Mouse (Mus musculus): ENCODE measurements around the gene Ube2s. TPM values are rescaled to one million over a fixed set of nuclear protein-coding genes. Genes with fewer than 3 reads are reported as not detected.

Gene Ube2s
- total RNA-seq, 1 experiment from 2014 or later: 146 TPM

DNA sequence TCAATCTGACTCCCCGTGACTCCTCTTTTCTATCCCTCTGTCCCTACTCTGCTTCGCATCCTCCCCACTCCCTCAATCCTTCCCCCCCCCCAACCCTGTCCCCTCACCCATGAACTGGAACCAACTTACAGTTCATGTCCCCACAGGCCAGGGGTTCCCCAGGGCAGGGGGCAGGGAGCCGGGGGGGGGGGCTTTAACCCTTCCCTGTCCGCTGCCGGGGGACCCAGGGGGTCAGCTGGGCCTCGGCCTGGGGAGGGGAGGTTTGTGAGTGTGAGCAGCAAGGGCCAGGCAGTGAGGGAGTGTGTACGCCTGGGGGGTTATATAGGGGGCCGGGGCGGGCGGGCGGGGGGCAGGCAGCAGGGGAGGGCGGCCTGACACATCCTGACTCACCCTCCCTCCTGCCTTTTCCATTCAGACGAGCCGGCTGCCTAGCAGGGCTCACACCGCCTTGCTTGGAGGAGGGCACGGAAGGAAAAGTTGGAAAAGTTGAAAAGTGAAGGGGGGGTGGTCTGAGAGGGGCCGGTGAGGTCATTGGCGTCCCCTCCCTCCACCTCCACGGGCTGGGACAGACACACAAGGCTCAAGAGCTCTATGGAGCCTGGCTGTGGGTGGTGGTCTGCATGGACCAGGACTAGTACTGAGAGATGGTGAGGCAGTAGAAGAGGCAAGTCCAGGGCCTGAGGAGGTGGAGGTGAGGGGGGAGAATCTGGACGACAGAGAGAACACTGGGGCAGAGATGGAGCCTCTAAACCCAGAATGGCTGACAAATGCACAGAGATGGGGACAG lies 34.3 kb downstream of the Ube2s start:
- DNase-seq: no peak

DNA sequence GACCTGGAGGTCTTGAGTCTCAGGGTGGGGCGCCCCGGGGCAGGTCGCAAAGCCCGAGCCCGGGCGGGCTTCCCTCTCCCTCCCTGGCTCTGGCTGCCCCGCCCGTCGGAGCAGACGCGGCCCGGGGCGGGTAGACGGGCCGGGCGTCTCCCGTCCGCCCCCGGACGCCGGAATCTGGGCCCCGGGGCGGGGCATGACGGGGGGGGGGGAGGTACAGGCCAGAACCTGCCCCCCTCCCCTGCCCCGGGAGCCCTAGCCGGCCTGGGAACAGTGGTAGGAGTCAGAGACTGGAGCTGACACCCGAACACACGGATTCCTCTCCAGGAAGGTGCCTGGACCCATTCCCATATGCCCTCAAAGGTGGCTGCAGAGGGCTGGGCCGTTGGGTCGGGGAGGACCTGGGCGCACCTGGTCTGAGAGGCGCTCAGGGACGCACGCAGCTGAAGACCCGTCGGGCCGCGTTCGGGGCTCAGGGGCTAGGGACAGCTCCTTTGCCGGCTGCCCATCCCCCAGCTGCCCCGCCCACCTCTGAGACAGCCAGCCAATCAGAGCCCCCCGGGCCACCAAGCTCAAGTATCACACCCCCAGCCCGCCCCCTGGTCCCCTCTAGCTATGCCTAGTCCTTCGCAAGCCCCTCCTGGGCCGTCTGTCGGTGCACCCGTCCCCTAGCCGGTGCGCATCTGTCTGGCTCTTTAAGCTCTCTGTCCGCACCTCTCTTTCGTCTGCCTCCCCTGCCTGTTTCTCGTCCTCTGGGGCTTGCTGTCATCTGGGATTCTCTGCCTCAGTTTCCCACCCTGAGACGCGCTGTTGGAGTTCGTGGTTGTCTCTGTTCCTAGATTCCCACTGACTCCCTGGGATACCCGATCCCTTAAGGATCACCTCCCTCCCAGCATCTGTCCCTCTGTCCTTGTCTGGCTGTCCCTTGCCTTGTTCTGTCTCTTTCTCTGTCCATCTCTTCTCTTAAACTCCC lies 35.2 kb downstream of the Ube2s start:
- DNase-seq: peak; percentile 76

DNA sequence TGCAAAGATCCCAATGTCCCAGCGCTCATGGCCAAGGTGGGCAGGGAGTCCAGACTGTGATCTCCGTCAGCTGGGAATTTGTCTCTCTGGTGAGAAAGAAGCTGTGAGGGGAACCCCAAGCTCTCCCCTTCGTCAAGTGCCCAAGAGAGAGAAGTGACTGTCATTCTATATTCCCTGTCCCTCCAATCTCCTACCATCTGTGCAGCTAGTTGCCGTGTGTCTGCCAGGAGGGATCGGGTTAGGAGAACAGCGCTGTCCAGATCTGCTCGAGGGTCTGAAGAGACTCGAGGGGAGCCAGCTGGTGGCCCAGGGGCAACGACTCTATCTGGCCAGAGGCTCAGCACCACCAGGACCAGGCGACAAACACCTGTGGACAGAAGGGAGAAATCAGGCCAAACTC lies 36.3 kb downstream of the Ube2s start:
- no peak for DNase-seq

DNA sequence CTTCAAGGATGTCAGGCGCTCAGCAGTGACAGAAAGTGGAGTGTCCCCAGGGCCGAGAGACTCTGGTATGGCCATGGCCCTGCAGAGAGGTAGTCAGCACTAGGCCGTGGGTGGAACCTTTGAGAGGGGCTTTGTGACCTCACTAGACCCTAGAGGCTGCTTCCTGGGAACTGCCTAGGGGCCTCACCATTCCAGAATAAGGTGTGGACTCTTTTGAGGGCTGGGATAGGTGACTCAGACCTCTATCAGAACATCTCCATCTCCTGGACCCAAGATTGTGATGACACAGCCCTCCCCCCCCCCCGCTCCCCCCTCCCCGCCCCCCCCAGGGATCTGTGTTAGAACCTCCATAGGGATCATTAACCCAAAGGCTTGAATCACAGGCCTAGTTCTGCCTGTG lies 41.2 kb downstream of the Ube2s start, which contains the start of gene Fam71e2:
Gene Fam71e2, minus strand, starts transcription at position 101 of the 400 bp plus-strand sequence.
- no peak for DNase-seq

DNA sequence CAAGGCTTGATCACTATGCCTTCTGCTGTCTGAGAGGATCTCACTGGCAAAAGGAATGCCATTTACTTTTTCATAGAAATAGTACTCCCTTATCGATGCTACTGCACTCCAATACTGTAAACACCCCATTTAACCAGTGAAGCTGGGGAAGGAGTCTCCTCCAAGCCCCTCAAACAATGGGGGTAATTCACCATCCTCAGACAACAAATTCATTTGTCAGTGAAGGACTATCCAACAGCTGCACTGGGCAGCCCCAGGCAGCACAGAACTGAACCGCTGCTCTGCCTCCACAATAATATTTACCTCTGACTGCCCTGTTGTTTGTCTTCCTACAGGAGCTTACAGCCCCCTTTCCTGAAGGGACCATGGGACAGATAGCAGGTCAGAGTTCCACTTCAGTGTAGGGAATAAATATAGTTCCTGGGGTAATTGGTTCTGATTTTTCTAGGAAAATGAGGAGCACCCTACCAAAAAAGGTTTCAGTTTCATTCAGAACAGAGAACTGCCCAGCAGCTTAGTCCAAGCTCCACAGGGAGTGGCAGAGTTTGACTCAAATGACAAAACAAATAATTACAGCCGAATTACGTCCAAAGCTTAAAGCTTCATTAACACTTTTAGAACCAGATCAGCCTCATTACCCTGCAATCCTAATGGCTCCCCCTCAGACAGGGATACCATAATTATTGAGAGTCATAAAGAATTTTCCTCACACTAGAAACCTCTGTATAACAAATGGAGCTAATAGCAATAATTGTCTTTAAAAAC lies 47.3 kb downstream of the Ube2s start:
- no peak for DNase-seq

DNA sequence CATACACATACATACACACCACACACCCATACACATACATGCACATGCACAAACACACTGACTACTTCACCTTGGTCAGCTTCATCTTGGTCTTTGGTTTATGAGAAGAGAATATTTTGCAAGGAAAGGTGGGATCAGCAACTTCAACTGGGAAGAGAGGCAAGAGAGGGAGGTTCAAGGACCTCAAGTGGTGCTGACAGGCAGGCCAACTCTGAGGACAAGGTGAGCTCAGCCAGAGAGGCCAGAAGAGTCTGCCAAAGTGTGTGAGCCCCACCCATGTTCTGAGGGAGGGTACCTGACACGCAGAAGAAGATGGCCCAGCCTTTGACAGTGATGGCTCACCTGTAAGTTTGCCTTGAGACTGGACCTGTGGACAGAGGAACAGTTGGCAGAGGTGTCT lies 52.7 kb downstream of the Ube2s start:
- no peak for DNase-seq

DNA sequence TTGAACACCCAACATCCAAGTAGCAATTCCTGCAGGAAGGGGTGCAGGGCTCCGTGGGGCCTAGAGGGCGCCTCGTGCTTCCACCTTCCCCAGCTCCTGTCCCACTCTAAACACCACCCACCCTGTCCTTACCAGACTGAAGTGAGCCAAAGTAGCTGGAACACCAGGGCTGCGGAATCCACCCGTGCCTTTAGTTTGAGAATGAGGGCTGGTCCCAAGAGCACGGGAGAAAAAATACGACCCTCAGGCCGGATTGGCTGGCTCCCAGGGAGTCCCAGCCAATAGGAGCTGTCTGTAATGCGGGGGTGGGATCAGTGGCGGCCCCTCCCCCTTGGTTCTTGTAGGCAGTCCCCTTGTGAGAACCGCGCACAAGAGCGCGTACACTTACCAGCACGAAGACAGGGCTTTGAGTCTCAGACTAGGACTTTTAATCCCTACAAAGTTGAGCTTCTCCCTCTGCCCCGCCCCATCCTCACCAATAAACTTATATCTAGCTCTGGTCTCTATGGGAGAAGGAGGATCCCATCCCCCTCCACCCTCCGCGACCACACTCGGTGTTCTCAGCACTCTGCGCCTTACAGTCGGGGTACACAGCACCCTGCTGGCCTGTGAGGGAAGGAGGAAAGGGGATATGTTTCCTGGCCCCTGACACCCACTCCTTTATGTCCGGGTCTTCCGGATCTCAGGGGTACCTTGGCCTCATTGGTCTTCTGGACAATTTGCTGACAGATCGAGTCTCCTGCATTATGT lies 59.4 kb downstream of the Ube2s start, which contains the start of gene Cox6b2:
Gene Cox6b2, minus strand, starts transcription at position 274 of the 750 bp plus-strand sequence.
- DNase-seq: peak; percentile 91

DNA sequence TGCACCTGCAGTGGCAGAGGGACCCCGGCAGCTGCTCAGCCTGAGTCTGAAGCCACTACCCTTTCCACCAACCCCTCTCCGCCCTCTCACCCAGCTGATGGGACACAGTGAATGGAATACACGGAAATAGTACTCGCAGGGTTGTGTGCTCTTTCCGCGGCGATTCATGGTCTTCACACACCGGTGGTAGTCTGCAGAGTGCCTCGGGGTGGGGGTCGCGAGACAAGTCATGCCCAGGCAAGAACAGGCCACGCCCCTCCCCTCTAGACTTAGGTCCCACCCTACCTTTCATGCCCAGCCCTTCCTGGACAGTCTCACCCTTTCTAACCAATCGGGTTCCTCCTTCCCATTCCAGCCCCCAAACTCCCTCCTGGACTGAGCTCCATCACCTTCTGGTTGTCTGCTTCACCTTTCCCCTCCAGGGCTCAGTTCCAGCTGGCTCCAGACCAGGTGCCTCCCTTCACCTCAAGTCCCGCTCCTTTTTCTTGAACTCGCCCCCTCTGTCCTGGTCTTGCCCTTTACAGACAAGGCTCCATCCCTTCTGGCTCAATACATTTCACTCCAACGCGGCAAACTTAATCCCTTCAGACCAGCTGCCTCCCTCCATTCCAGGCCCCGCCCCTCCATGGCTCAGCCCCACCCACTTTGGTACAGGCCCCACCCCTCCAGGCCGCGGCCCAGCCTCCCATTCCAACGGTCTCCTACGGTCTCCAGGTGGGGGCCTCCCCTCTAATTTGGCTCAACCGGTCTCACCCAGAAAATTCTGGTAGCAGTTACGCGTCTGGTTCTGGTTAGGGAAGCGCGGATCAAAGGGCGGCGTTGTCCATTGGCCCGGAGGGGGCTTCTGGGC lies 60.2 kb downstream of the Ube2s start:
- peak; percentile 82 for DNase-seq

DNA sequence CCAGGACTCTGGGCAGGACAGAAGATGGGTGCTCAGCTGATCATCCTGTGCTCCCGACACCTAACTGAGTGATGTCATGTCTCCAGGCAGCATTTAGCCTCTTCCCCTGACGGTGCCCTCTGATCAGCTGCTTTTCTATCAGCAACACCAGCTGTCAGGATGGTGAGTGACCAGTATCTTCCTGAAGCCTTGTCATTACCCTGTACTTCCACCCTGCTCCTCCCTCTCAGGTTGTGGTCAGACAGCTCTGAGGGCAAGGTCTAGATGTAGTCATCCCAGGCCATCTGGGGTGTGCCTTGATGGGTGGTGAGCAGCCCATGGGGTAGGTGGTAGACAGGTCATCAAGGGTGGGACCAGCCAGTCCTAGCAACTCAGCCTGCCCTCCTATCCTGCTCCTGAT lies 63.2 kb downstream of the Ube2s start:
- DNase-seq: no peak

DNA sequence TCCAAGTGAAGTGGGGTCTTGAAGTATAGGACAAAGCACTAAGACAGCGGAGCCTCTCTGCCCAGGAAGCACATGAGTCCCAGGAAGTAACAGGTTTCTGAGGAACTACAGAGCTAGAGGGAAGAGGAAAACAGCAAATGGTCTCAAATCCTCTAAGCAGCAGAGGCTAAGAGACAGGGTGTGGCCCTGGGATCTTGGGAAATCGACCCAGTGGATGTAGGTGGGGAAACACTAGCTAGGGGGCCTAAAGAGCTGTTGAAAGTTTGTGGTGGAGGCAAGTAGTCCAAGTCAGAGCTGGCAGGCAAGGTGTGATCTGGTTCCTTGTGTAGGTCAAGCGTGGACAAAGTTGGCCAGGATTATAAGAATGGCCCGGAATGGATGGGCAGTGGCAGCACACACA lies 64.1 kb downstream of the Ube2s start:
- no peak for DNase-seq

DNA sequence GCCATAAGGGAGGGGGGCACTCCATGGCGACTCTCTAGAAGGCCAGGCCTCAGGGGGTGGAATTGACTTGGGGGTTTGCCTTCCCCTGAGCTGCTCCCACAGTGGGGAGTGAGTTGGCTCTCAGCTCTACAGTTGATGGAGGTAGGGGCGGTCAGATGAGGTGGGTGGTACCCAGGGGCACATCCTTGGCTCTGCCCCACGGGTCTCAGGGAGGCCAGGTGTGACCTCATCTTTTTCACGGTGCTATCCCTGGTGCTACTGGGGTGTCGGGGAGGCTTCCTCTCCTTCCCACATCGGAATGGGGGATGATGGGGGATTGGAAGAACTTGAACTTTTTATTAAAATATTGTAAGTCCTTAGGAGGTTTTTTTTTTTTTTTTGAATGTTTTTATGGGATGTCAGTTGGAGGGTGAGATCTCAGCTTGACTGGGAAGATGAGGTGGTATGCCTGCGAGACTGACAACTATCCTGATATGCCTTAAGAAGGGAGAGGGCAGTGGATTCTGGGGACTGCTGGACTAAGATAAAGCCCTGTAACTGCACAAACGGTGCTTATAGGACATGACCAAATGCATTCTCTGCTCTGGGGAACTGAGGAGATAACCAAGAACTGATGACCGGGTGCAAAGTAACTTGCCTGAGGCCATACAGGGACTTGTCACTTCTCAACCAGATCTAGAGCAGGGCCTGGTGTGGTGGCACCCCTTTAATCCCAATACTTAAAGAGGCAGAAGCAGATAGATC lies 65.1 kb downstream of the Ube2s start:
- no peak for DNase-seq

DNA sequence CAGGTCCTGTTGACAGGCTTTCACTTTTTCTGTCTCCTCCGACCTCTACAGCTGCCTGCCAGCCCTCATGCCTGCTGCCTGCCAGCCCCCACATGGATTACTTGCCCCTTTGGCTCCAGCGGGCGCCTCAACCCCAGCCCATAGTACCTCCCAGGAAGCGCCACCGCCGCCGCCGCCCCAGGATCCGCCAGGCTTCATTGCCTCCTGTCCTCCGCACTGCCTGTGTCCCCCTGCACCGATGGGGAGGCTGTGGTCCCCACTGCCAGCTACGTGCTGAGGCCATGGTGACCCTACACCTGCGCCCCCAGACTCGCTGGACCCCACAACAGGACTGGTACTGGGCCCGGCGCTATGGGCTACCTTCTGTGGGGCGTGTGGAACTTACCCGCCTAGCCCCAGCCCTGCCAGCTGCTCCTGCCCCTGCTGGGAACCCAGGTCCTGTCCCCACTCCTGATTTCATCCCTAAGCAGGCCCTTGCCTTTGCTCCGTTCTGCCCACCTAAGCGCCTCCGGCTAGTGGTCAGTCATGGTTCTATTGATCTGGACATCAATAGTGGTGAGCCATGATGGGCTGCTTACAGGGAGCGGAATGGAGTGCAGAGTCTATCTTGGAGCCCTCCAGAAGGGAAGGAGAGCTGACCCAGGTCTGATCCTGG lies 65.9 kb downstream of the Ube2s start:
- no peak for DNase-seq

DNA sequence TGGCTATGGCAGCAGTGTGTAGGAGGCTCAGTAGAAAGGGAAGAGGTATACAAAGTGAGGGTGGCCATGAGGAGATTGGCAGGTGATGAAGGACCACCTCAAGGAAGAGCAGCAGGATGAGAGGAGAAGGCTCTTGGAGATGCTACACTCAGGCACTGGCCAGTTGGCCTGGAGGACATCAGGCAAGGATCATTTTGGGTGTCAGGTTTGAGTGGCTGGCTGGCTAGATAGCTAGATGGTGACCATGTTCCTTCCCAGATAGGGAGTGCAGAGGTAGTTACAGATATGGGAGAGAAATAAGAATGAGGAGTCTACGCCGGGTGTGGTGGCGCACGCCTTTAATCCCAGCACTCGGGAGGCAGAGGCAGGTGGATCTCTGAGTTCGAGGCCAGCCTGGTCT lies 67.5 kb downstream of the Ube2s start:
- no peak for DNase-seq

Other genes starting within 250 kb of the Ube2s start
- not detected in 2 replicates for gene Ptprh, start 208.5 kb downstream of the Ube2s start, total RNA-seq (2021)
- gene Tmem86b, start 181.2 kb downstream of the Ube2s start, total RNA-seq (2021): 8.8 and 16.2 TPM in 2 replicates
- 80.9 and 86.1 TPM in 2 replicates for gene Ppp6r1, start 153.6 kb downstream of the Ube2s start, total RNA-seq (2021)
- 34.0 and 37.9 TPM in 2 replicates for gene Hspbp1, start 127.5 kb downstream of the Ube2s start, total RNA-seq (2021)
- 6.0 and 8.4 TPM in 2 replicates for gene Brsk1, start 122.0 kb downstream of the Ube2s start, total RNA-seq (2021)
- 0.30 and 0.79 TPM in 2 replicates for gene Tmem150b, start 87.3 kb downstream of the Ube2s start, total RNA-seq (2021)
- gene Kmt5c, start 72.5 kb downstream of the Ube2s start, total RNA-seq (2021): 60.3 and 70.7 TPM in 2 replicates
- gene Cox6b2, start 59.5 kb downstream of the Ube2s start, total RNA-seq (2021): 28.1 and 31.3 TPM in 2 replicates
- gene Fam71e2, start 41.3 kb downstream of the Ube2s start, total RNA-seq (2021): not detected in 2 replicates
- gene Il11, start 29.7 kb downstream of the Ube2s start, total RNA-seq (2021): not detected in 2 replicates
- not detected in 2 replicates for gene Tmem190, start 29.7 kb downstream of the Ube2s start, total RNA-seq (2021)
- 10.2 and 11.7 TPM in 2 replicates for gene Tmem238, start 22.9 kb downstream of the Ube2s start, total RNA-seq (2021)
- 1,145 and 1,281 TPM in 2 replicates for gene Rpl28, start 19.7 kb downstream of the Ube2s start, total RNA-seq (2021)
- 2.2 and 2.9 TPM in 2 replicates for gene Shisa7, start 32.1 kb upstream of the Ube2s start, total RNA-seq (2021)
- 8.6 and 12.5 TPM in 2 replicates for gene Isoc2b, start 57.7 kb upstream of the Ube2s start, total RNA-seq (2021)
- gene Isoc2a, start 64.6 kb upstream of the Ube2s start, total RNA-seq (2021): 55.7 and 67.9 TPM in 2 replicates
- 0.26 TPM in 1 of 2 replicates, not detected in the other for gene Gm36210, start 93.9 kb upstream of the Ube2s start, total RNA-seq (2021)
- gene Zfp628, start 102.6 kb upstream of the Ube2s start, total RNA-seq (2021): 13.7 and 16.2 TPM in 2 replicates
- gene Nat14, start 109.4 kb upstream of the Ube2s start, total RNA-seq (2021): 6.6 and 8.1 TPM in 2 replicates
- 3.9 and 5.0 TPM in 2 replicates for gene Ssc5d, start 113.2 kb upstream of the Ube2s start, total RNA-seq (2021)
- gene Sbk2, start 151.8 kb upstream of the Ube2s start, total RNA-seq (2021): 0.63 TPM in 1 of 2 replicates, not detected in the other
- gene Sbk3, start 158.6 kb upstream of the Ube2s start, total RNA-seq (2021): 0.37 and 0.64 TPM in 2 replicates
- 17.8 and 20.5 TPM in 2 replicates for gene Zfp579, start 183.6 kb upstream of the Ube2s start, total RNA-seq (2021)
- gene Zfp524, start 201.8 kb upstream of the Ube2s start, total RNA-seq (2021): 11.7 and 12.9 TPM in 2 replicates
- 22.7 and 25.8 TPM in 2 replicates for gene Fiz1, start 202.1 kb upstream of the Ube2s start, total RNA-seq (2021)
- gene Gm44973, start 202.9 kb upstream of the Ube2s start, total RNA-seq (2021): not detected in 2 replicates
- gene Zfp865, start 207.8 kb upstream of the Ube2s start, total RNA-seq (2021): 25.3 and 30.5 TPM in 2 replicates
- gene Ccdc106, start 208.0 kb upstream of the Ube2s start, total RNA-seq (2021): 1.3 and 2.7 TPM in 2 replicates
- not detected in 2 replicates for gene 4632433K11Rik, start 221.5 kb upstream of the Ube2s start, total RNA-seq (2021)
- 4.7 and 5.5 TPM in 2 replicates for gene Zfp784, start 225.9 kb upstream of the Ube2s start, total RNA-seq (2021)
- gene Zfp580, start 238.9 kb upstream of the Ube2s start, total RNA-seq (2021): 10.0 and 12.9 TPM in 2 replicates
- 166 and 184 TPM in 2 replicates for gene U2af2, start 249.6 kb upstream of the Ube2s start, total RNA-seq (2021)